Mouse (Mus musculus): ENCODE data around the gene Pappa2.

Gene Pappa2

DNA sequence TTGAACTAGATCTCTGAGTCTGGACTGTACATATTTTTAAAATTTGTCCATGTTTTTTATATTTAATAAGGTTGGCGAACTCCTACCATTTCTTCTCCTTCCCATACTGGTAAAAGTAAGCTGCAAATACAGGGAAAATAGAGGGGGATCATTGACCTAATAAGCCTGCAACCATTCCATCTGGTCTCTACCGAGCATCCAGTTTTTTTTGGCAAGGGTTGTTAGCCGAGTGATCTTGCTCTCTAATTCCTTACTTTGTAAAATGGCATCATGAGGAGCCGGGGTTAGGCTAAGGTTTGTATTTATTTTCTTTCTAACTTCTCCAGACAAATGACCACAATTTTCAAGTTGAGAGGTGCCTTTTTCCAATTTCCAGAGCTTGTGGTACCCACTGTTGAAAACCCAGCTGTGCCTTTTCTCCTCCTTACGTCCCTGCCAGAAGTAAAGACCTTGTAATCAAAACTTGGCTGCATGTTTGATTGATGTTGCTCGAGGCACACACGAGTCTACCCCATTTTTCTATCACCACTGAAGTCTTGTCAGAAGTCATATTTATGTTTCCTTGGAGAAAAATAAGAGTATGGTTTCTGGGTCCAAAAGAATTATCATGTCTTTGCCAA is 210.1 kb downstream of the Pappa2 start:
- in situ Hi-C loops (cut with MboI, MseI): no loop called here

DNA sequence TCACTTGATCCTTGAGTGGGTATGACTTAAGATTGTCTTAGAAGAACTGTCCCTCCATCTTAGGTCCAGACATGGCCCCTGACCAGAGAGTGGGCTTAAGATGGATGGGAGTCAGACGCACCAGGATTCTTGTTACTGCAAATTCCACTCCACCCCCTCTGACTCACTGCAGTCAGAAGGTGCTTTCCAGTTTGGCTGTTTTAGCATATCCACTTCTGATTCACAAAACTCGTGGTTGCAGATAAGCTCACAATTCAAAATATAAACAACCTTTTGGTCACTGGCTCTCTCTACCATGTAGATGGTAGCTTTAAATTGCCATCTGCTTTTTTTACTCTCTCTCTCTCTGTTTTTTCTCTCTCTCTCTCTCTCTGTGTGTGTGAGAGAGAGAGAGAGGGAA is 214.4 kb downstream of the Pappa2 start:
- in situ Hi-C loops (cut with MboI, MseI): no loop called here

DNA sequence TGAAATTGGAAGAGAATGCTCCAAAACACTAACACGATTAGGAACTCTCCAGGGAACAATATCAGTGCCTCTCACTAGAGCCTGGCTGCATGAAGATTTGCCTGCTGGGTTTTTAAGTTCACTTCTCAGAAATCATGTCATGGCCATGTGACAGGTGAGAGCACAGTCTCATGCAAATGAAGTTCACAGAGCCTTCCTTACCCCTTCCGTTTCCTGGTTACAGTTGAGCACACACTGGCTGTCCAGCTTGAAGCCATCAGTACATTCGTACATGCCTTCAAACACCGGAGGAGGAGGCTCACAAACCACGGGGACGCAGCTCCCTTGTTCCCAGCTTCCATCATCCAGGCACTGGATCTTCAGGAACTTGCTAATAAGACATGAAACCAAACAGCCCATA is 215.6 kb downstream of the Pappa2 start:
- in situ Hi-C loops (cut with MboI, MseI): no loop called here

DNA sequence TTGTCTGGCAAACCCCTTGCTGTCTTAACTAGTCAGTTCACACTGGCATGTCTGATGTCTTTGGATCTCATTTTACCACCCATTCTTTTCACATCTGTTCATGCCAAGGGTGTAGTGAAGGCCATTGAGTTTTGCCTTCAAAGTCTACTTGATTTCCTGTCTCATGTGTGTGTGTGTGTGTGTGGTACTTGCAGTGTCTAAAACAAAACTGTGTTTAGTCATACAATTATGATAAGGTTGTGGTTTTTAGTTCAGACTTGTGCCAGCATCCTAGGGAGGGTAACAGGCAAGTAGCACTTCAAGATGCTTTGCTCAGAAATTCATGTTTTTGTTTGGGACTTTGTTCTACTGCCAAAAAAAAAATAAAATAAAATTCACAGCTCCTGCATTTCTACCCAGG is 216.1 kb downstream of the Pappa2 start:
- in situ Hi-C loops (cut with MboI, MseI): no loop called here

DNA sequence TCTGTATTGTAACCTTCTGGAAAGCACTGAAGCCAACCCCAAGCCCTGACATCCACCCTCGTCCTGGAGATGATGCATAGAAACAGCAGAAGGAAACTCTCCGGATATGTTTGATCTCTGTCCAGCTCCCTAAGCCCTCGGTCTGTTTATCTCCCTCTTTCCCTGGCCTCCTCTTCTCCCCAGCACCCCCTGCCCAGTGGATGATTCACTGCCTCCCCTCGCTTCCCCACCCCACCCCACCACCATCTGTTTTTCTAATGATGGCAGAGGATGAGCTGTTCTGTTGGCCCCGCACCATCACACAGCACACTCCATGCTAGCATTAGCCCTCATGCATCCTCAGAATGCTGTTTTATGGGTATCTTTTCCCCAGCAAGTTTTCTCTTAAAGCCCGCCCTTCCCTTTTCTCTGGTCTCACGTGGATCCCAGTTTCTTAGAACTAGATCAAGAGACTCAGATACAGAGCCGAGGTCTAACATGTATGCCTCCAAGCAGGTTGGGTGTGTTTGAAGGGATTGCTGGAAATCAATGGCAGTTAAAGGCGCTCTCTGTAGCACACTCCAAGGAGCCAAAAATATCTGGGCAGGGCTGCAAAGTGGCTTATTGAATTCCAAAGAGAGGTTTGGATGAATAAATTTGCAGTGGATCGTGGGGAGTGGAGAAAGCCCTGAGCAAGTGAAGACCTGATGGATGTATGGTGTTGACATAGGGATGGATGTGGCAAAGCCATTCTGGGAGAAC is 231.8 kb downstream of the Pappa2 start:
- in situ Hi-C loops (cut with MboI, MseI): no loop called here

DNA sequence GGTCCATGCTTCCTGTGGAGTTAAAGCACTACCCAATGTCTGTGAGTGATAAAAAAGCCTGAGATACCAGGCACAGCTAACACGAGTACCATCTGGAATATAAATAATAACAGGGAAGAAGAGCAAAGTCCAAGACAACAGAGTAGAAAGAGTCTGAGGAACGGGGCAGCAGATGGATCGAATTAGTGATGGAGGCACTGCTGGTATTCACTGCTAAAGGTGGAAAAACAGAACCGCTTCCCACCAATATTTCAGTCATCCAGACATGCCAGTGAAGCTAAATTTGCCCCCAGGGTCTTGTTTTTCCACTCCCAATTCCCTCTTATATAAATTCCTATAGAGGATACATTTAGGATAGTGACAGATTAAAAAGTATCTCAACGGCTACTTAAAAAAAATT is 238.8 kb downstream of the Pappa2 start:
- in situ Hi-C loops (cut with MboI, MseI): no loop called here

DNA sequence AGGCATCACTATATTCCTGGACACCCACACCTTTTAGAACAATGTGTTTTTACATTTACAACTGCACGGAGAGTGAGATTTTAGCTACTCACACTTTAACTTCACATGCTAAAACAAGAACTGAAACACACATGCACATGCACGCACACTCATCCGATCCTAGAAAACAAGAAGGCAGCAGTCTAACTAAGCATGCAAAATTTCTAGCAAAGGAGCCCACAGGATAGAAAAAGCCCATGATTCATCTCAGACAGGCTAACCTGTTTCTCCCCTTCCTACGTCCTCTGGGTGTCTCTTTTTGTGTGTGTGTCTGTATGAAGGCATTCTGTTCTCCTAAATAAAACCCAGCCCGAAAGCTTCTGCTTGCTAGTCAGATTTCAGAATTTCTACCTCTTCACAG is 239.3 kb downstream of the Pappa2 start:
- in situ Hi-C loops (cut with MboI, MseI): no loop called here

DNA sequence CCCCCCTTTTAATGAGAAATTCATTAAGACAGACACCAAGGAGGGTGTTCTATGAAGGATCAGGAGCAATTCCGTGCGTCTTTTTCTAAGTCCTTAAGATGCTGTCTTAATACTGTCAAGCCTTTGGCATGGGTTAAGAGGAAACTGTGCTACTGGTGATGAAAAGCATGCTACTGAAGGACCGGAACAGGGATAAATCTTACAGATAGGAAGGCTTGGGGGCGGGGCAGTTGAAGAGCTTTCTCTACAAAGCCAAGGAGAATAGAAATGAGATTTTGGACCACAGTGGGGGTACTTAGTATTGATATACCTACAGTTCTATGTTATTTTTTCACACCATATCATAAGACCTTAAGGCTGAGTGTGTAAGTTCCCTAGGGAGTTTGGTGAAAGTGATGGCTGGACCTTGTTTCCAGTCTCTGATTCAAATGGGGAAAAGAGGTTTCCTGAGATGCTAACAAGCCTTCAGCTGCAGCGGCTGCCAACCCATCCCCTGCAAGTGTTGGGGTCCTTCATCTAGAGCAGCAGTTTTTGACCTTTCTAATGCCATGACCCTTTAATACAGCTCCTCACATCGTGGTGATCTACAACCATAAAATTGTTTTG is 240.0 kb downstream of the Pappa2 start:
- in situ Hi-C loops (cut with MboI, MseI): no loop called here

DNA sequence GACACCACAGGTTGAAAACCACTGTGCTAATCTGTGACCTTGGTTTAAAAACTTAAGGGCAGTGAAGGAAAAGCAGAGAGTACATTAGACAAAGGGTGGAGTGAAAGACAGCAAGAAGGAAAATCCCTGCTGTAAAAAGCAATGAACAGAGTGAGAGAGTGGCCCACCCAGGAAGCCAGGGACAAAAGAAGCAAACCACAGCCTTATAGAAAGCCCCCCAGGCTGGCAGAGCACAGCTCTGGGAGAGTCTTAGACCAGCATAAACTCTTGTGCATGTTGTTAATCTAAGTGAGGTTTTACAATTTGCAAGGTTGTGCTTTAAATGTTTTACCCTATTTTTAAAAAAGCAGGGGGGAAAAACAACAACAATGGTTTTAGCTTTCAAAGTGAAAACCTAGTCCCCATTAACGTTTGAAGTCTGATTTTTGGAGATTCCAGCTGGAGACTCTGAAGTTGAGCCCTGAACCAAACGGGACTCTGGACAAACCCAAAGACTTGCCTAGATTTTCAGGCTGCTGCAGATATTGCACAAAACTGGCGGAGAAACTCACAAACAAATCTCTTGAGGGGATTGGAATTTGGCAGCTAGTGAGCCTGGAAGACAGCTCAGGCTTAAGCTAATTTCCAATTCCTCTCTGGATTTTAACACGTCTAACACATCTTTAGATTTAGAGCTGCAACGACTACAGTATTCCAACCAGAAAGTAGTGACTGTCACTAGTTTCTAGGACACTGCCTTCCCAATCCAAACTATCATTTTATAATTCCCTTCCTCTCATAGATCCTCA is 241.0 kb downstream of the Pappa2 start:
- in situ Hi-C loops (cut with MboI, MseI): no loop called here

DNA sequence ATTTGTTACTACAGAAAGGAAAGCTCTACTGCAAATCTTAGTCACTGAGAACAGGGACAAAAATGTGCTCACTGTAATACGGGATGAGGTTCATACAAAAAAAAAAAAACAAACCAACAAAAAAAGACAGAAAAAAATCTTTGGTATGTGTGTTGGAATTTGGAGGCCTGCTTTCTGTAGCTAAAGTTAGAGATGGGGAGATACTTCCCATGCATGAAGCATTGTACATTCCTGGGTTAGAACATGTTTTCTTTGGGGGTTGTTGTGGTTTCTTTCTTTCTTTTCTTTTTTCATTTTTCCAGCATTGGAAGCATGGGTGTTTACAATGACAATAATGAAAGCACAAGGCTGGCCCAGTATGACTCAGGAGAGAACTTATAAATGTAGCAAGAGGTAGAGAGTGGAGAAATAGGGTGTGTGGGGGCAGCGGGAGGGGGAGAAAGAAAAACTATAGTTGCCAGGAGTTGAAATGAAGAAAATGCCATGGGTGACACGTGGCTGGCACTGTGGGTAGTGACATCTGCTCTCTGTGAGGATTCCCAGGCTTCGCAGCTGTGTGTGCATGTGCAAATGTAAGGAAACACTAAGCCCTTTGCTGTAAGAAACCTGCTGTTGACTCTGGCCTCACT is 247.3 kb downstream of the Pappa2 start:
- in situ Hi-C loops (cut with MboI, MseI): no loop called here

DNA sequence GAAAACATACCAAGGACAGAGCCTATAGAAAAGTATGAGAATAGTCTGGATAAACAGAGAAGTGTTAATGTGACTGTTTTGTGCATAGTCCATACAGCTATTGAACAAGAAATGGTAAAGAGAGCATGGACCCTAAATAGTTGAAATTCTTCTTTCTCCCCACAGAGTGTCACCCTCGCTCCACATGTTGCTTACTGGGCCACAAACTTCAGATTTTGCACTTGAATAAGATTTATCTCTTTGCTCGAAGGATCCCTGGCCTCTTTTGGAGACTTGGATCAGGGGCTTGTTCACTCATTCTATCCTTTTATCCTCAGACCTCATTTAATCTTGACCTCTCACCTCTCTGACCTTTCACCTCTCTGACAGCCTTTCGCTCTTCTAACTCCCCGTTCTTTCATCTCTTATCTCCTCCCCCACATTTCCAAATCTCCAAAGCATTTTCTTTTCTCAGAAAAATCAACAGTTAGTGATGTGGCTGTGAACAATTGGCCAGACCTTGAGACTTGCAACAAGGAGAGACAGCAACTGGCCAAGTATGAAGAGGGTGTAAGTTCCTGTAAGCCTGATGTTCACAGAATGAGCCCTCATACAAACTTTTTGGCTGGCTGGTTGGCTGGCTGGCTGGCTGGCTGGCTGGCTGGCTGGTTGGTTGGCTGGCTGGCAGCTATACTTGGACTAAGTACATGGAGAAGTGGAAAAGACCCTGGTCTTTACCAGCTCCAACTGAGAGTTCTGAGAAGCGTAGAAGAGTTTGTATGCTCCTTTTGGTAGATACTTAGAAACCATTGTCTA is 266.8 kb downstream of the Pappa2 start:
- in situ Hi-C loops (cut with MboI, MseI): no loop called here

DNA sequence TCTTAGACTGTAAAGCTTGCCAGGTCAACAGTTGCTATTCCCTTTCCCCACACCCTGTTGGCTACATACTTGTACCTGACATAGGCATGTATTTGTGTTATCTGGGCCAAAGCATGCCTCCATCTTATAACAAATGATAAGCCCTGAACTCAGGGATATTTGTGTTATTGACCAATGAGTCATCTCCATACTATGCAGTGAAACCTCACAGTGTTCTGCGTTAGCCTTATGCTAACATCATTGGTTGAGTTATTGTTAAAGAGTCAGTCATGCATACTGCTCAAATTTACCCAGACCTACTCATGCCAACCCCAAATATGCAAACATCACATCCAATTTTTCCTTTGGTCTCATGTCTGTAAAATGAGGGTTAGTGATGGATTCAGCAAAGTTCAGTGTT is 279.0 kb downstream of the Pappa2 start:
- in situ Hi-C loops (cut with MboI, MseI): no loop called here

DNA sequence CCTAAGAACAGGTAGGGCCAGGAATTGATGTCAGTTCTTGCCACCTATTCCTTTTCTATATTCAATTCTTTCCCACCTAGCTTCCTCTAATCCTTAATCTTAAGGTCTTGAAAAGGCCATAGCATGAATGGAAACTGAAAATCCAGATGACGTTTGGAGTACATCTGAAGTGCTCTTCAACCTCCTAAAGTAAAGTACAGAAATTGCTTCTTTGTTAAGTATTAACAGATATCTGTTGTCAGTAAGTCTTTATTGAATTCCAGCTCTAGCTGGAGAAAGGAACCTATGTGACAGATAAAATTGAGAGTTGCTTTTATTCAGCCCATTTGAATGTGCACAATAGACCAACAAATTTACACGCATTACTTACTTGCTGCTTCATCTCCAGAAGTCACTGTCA is 280.1 kb downstream of the Pappa2 start:
- in situ Hi-C loops (cut with MboI, MseI): no loop called here

DNA sequence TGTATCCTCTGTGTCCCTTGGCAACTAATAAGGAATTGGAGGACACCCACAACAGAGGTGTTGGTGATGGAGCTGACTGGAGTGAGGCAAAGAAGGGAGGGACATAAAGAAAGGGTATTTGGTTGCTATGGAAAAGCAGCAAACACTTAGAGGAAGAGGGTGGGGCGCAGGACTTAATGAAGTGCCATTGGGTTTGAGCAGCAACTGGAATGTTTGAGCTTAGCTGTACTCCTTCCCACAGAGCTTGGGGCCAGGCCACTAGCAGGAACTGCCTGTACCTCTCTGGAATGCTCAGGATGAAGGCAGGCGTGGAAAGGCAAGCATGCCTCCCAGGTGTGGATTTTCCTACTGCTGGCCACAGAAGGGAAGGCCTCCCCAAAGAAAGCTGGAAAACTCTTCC is 281.0 kb downstream of the Pappa2 start:
- in situ Hi-C loops (cut with MboI, MseI): no loop called here

DNA sequence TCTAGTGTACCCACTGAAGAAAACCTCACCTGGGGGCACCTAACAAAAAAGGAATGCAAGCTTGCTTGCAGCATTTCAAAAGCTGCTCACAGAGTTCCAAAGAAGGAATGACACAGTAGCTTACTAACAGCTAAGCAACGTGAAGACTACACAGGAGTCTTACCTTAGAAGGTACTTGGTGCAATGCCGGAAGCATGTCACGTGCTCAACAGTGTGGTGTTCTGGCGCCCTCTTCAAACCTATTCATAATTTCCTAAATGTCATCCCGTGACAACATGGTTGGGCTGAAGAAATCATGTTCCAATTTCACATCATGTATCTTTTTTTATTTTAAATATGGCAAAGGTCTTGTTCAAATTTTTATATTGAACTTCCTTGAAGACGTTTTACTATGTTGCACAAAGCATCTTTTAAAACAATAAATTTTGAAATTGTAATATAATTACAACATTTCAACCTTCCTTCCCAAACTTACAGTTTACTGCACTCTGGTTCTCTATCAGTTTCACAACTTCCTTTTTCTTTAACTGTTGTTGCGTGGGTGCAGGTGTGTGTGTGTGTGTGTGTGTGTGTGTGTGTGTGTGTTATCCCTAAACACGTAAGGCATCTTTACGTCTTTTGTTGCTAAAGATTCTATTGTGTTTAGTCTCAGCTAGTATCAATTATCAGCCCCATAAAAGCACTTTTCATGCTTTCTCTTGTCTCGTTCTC is 282.3 kb downstream of the Pappa2 start:
- in situ Hi-C loops (cut with MboI, MseI): no loop called here

DNA sequence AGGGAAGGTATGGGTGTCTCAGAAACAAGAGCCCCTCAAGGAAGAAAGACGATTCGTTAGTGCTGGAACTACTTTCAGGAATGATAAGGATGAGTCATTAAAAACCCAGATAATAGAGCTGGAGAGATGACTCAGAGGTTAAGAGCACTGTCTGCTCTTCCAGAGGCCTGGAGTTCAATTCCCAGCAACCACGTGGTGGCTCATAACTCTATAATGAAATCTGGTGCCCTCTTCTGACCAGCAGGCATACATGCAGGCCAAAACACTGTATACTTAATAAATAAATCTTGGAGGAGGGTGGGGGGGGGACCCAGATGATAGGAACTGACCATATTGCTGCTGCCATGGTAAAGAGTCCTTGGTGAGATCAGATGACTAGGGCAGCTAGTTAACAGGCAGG is 282.9 kb downstream of the Pappa2 start:
- in situ Hi-C loops (cut with MboI, MseI): no loop called here

DNA sequence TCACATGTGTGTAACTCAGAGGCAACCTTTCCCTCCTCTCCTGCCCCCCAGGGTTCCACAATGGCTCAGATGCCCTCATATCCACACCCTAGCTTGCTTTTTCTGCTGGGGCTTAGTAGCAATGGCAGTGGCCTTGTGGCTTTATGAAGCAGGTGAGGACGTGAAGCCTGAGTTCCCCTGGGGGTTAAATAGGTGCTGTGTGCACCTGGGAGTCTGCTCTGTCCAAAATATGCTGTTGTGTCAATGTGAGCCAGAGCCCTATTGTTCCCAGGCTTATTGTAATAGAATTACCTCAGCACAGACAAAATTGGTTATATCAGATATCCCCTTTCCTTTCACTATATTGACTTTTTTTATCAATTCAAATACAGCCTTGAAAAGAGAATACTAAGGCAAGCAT is 292.6 kb downstream of the Pappa2 start:
- in situ Hi-C loops (cut with MboI, MseI): no loop called here

DNA sequence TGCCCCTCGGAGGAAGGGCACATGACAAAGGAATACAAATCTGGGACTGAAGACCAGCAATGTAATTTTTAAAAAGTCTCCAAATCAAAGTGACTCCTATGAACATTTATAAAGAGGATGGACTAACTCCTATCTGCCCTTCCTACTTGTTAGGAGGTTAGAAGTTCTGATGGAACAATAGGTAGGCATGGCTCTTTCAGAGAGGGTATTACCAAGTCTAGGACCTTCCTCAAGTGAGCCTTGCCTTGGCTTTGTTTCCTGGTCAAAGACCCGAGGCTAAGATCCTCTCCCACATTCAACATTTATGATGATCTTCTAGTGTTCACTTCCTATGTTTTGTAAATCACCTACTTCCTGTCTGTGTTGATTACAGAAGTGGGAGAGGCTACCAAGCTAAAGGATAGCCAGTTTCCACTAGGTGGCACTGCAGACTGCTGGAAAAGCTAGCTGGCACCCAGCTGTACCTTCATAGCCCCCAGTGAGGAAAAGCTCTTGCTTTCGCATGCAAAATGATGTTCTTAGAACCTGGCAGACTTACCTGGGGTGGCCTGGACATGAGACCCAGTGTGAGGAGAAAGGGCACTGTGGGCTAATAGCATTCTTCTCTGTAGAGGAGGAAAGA is 310.2 kb downstream of the Pappa2 start:
- in situ Hi-C loops (cut with MboI, MseI): loop anchor here (5.0 to 10.0 kb wide), 3 partner anchors 282 to 1535 kb away; no protein-coding TSS in a partner anchor

DNA sequence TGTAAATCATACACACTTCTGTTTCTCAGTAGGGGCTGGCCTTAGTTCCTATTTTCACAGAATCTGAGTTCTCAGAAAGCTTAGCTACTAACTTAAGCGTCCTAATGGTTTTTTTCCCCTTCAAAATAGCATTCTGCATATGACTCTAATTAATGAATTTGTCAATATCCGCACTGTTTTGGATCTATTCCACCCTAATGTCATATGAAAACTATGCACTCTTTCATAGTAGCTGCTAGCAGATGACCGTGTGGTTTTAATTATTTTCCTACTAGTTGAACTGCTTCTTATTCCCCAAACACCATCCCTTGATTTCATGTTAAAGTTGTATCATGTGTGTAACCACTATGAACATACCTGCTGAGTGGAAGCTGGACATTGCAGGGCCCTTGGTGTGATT is 314.3 kb downstream of the Pappa2 start:
- in situ Hi-C loops (cut with MboI, MseI): no loop called here

Data from T-helper 17 cell (primary cell).